Mouse (Mus musculus) heart, postnatal 0 days (tissue): ENCODE data around the gene Pth1r. TPM values are rescaled to one million over a fixed set of nuclear protein-coding genes. Genes with fewer than 3 reads are reported as not detected.

ENCODE experiments used
- ATAC-seq: fragments of 200-750 bp; cut with Nextera tagmentation; 2 replicates; pipeline ENCODE4 v1.8.0; 2017; ENCODE audit warnings: low read depth, moderate number of reproducible peaks, moderate library complexity; ENCODE audit not compliant: insufficient read depth
- DNase-seq: peaks from one replicate; pipeline ENCODE4 v3.0.0-alpha.2; 2016; ENCODE audit warnings: low spot score
- H3K27ac ChIP-seq: fragments of 300-500 bp; sonication (generic); 2 replicates; pipeline ENCODE4 v1.5.1; 2014; ENCODE audit warnings: low read depth, mild to moderate bottlenecking
- H3K27me3 ChIP-seq: fragments of 300-500 bp; sonication (generic); 2 replicates; pipeline ENCODE4 v1.6.1; 2014; ENCODE audit warnings: low read length, mixed read lengths; ENCODE audit not compliant: control insufficient read depth, insufficient read depth
- H3K36me3 ChIP-seq: fragments of 300-500 bp; sonication (generic); replicated peaks from 2 replicates; pipeline ENCODE4 v1.6.1; 2014; ENCODE audit warnings: low read length, mixed read lengths; ENCODE audit not compliant: control insufficient read depth, insufficient read depth
- H3K4me1 ChIP-seq: fragments of 300-500 bp; sonication (generic); 2 replicates; pipeline ENCODE4 v1.6.1; 2014; ENCODE audit warnings: antibody characterized with exemption; ENCODE audit not compliant: control insufficient read depth, insufficient read depth
- H3K4me2 ChIP-seq: fragments of 300-500 bp; sonication (generic); 2 replicates; pipeline ENCODE4 v1.6.1; 2014; ENCODE audit warnings: low read depth, mild to moderate bottlenecking, low read length, moderate library complexity
- H3K4me3 ChIP-seq: fragments of 300-500 bp; sonication (generic); 2 replicates; pipeline ENCODE4 v1.5.1; 2014; ENCODE audit warnings: low read depth, low read length
- H3K9ac ChIP-seq: fragments of 300-500 bp; sonication (generic); replicated peaks from 2 replicates; pipeline ENCODE4 v1.6.1; 2014; ENCODE audit warnings: low read depth, low read length, mixed read lengths
- H3K9me3 ChIP-seq: fragments of 300-500 bp; sonication (generic); replicated peaks from 2 replicates; pipeline ENCODE4 v1.6.1; 2016; ENCODE audit warnings: low read length; ENCODE audit not compliant: control insufficient read depth
- CTCF ChIP-seq: IDR thresholded peaks from 2 replicates; pipeline ENCODE4 v1.5.1; 2016; ENCODE audit warnings: antibody characterized with exemption, control low read depth, low read depth
- EP300 ChIP-seq: IDR thresholded peaks from 2 replicates; pipeline ENCODE4 v1.6.1; 2016; ENCODE audit warnings: antibody characterized with exemption, low read depth
- WGBS: fragments of 180-500 bp; shearing (Covaris S2); extraction: QIAGEN DNeasy Blood & Tissue Kit; methylation state at CpG from one replicate; pipeline ENCODE4 v1.1.7; 2014; 5-methylcytosine and 5-hydroxymethylcytosine counted together
- polyA plus RNA-seq: library from polyadenylated mRNA; unstranded; fragments of >200 nt; fragmentation: Nextera tagmentation; extraction: Ambion mirVana; gene quantifications from 2 replicates; pipeline ENCODE4 v1.2.1, GENCODE M21; 2015
- total RNA-seq: library from RNA; depleted of rRNA; stranded (reverse); fragments of >200 nt; gene quantifications from 2 replicates; pipeline ENCODE4 v1.2.3, GENCODE M21; 2014; ENCODE audit warnings: low replicate concordance

The Pth1r gene
- total and polyA plus RNA-seq, 2 experiments from 2014 or later = 12.0 to 41.8 TPM

GRCm38 (mm10) chr9:110697465-110697864 lies 49.5 kb downstream of the Pth1r start:
- no peak overlapping the region for H3K9ac ChIP-seq
- ATAC-seq = peak; percentile 57

GRCm38 (mm10) chr9:110696427-110696826 lies 50.5 kb downstream of the Pth1r start:
- peaks cover 28% of the 10 kb centered on the region for H3K36me3 ChIP-seq
- H3K4me1 ChIP-seq = peaks cover 11% of the 10 kb centered on the region
- 94% methylated on average over 5 of the region's 5 CpGs for WGBS
- ATAC-seq = no peak
- no peak overlapping the region for H3K4me2 ChIP-seq
- no peak overlapping the region for H3K9ac ChIP-seq
- TF ChIP-seq EP300 (no peak), CTCF (no peak)
- no peaks in the 10 kb centered on the region for H3K9me3 ChIP-seq
- H3K27ac ChIP-seq = no peak overlapping the region
- no peaks in the 10 kb centered on the region for H3K27me3 ChIP-seq
- DNase-seq = no peak
- no peak overlapping the region for H3K4me3 ChIP-seq

More at GRCm38 (mm10) chr9:110697465-110697864, 49.5 kb downstream of the Pth1r start:
- no peaks in the 10 kb centered on the region for H3K9me3 ChIP-seq
- no peak overlapping the region for H3K4me3 ChIP-seq
- WGBS = 60% methylated on average over 3 of the region's 3 CpGs
- no peak for DNase-seq
- peaks cover 15% of the 10 kb centered on the region for H3K4me1 ChIP-seq
- no peak for TF ChIP-seq CTCF
- TF ChIP-seq EP300 = no peak
- H3K36me3 ChIP-seq = peaks cover 28% of the 10 kb centered on the region
- no peaks in the 10 kb centered on the region for H3K27me3 ChIP-seq
- H3K4me2 ChIP-seq = no peak overlapping the region
- no peak overlapping the region for H3K27ac ChIP-seq

GRCm38 (mm10) chr9:110695165-110695755 lies 51.7 kb downstream of the Pth1r start:
- no peak for DNase-seq
- WGBS = 54% methylated on average over 4 of the region's 4 CpGs
- TF ChIP-seq EP300 = no peak
- no peak for TF ChIP-seq CTCF
- H3K4me1 ChIP-seq = peaks cover 11% of the 10 kb centered on the region
- no peaks in the 10 kb centered on the region for H3K9me3 ChIP-seq
- H3K4me2 ChIP-seq = no peak overlapping the region
- no peak overlapping the region for H3K9ac ChIP-seq
- H3K4me3 ChIP-seq = no peak overlapping the region
- ATAC-seq = no peak
- peaks cover 26% of the 10 kb centered on the region for H3K36me3 ChIP-seq
- H3K27me3 ChIP-seq = no peaks in the 10 kb centered on the region
- H3K27ac ChIP-seq = no peak overlapping the region

- H3K36me3 ChIP-seq = peaks cover 8% of the 10 kb centered on the region
- ATAC-seq = no peak
- H3K9ac ChIP-seq = no peak overlapping the region
- H3K9me3 ChIP-seq = no peaks in the 10 kb centered on the region
- WGBS = 84% methylated on average over 8 of the region's 8 CpGs
- no peak overlapping the region for H3K4me2 ChIP-seq
- no peak overlapping the region for H3K4me3 ChIP-seq
- peak overlapping the region; percentile 7; the same call in 1 of the 2 replicates for H3K27ac ChIP-seq
- peaks cover 30% of the 10 kb centered on the region for H3K4me1 ChIP-seq
- no peak for DNase-seq
- TF ChIP-seq EP300 = no peak
- TF ChIP-seq CTCF = no peak
- no peaks in the 10 kb centered on the region for H3K27me3 ChIP-seq
Observed at GRCm38 (mm10) chr9:110689261-110689779, 57.6 kb downstream of the Pth1r start.

- 81% methylated on average over 2 of the region's 2 CpGs for WGBS
- H3K4me3 ChIP-seq = no peak overlapping the region
- no peak for TF ChIP-seq EP300
- no peak for TF ChIP-seq CTCF
- ATAC-seq = no peak
- H3K9ac ChIP-seq = no peak overlapping the region
- H3K4me1 ChIP-seq = peaks cover 42% of the 10 kb centered on the region
- H3K27me3 ChIP-seq = no peaks in the 10 kb centered on the region
- no peaks in the 10 kb centered on the region for H3K9me3 ChIP-seq
- no peak overlapping the region for H3K27ac ChIP-seq
- no peak for DNase-seq
- no peak overlapping the region for H3K4me2 ChIP-seq
- peaks cover 2% of the 10 kb centered on the region for H3K36me3 ChIP-seq
Observed at GRCm38 (mm10) chr9:110687846-110688245, 59.1 kb downstream of the Pth1r start.

GRCm38 (mm10) chr9:110687061-110687460 lies 59.9 kb downstream of the Pth1r start:
- no peak overlapping the region for H3K4me3 ChIP-seq
- H3K27me3 ChIP-seq = no peaks in the 10 kb centered on the region
- DNase-seq (no peak), ATAC-seq (no peak)
- H3K4me2 ChIP-seq = no peak overlapping the region
- no peak overlapping the region for H3K9ac ChIP-seq
- WGBS = 67% methylated on average over 5 of the region's 5 CpGs
- no peak overlapping the region for H3K27ac ChIP-seq
- H3K4me1 ChIP-seq = peaks cover 48% of the 10 kb centered on the region
- H3K36me3 ChIP-seq = no peaks in the 10 kb centered on the region
- no peak for TF ChIP-seq EP300
- TF ChIP-seq CTCF = no peak
- H3K9me3 ChIP-seq = no peaks in the 10 kb centered on the region
